Mouse (Mus musculus) embryo, embryonic 9.5 days (tissue): Measurements from ENCODE around the gene Vdac2.

Experiments used
- DNase-seq: peaks from one replicate; pipeline ENCODE4 v3.0.0-alpha.2; 2017; ENCODE audit errors: extremely low spot score

The Vdac2 gene

GRCm38 (mm10) chr14:21817453-21817852 is 7.6 kb upstream of the Vdac2 start:
- no peak for DNase-seq

- DNase-seq: no peak
Observed at GRCm38 (mm10) chr14:21820880-21821505, 4.0 kb upstream of the Vdac2 start.

DNA sequence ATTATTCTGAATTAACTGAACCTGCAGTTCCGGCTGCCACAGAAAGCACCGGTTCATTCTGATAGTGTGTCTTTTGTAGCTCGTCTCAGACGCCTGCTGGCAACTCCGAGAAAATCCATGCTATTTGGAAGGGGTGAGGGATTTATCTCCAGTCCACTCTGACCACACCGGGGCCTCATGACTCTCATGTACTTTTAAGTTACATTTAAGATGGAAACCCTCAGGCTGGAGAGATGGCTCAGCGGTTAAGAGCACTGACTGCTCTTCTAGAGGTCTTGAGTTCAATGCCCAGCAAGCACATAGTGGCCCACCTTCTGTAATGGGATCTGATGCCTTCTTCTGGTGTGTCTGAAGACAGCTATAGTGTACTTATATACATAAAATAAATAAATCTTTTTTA is 2.7 kb upstream of the Vdac2 start:
- no peak for DNase-seq

DNA sequence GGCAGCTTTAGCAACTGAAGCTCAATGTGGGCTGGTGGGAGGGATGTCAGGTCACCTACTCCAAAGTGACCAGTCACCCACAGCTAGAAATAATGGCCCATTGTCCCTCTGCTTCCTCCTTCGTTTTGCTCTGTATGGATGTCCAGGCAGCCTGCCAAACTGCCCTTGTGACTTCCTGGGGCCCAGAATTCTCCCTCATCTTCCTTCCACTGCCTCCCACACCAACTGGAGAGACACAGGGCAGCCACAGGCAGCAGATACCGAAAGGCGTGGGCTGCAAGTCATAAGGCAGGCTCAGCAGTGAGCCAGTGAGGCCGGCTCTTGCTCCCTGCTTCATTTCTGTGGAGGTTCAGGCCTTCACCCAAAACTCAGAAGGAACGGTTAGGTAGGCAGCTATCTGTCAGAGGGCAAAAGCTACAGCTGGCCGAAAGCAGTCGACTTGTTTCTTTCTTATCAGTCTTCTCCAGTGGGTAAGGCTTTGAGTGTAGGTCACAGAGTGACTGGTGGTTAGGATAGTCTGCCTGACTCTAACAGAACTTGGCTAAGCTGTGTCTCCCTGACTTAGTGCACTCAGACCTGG is 2.2 kb upstream of the Vdac2 start:
- DNase-seq: no peak

- DNase-seq: no peak
Observed at GRCm38 (mm10) chr14:21823897-21824296, 1.1 kb upstream of the Vdac2 start.

DNA sequence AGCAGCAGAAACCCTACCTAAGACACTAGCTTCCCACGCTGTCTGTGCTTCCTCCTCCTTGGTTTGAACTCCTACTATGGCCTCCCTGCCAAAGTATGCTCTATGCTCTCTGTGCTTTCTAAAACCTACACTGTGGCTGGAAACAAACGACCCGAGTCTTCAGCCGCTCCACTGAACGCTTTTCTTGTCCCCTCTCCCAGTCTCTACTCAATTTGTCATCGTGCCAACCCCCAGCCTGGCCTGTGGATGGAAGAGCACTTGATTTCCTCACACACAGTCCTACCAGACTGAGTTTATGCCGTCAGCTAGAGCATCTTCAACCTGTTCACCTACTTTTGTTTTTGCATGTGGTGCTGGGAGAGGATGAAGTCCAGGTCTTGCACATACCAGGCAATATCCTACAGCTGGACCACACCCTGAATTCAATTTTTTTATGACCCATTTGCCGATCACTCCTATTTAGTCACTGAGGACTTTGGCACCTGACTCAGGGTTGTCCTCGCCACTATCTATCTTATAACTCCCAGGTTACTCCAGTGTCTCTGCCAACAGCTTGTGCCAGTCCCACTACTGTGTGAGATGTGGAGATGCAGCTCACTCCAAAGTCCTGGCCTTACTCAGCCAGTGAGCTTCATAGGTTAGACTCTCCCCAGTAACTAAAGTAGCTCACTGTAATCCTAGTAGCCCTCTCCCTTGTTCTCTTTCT is 901 bp downstream of the Vdac2 start:
- no peak for DNase-seq

DNA sequence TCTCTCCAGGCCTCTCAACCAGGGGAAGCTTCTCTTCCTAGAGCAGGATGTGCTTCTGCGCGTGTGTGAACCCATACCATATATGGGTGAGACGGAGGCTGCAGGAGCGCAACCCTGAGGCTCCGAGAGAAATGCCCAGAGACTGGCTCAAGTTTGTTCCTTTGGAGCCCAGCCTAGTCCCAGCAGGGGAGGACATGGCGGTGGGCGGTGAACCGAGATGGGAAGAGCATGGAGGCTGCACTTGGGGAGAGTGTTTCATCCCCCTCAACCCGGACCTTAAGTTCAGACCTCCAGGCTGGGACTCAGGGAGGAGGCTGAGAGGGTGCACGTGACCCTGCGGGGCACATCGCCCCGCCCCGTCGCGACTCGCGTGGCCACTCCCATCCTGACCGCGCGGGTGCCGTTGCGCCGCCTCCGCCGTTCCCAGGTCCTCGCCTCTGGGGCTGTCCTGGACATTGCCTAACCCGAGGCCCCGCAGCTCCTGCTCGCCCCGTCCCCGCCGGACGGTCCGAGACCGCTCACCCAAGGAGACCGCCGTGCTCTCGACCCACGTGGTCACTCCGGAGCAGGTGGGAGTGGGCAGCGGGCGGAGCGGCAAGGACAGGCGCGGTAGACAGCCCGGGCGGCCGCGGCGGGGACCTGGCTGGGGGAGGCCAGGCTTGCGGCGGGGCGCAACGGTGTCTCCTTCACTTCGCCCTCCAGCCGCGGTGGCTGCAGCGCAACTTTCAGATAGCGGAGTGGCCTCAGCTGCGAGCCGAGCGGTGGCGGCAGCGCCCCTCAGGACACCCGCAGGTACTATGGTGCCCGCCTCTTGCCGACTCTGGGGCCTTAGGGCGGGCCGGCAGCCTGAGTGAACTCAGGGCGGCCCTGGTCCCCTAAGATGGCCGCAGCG is 6.1 kb downstream of the Vdac2 start:
- DNase-seq: peak; percentile 97

GRCm38 (mm10) chr14:21831830-21832403 is 6.9 kb downstream of the Vdac2 start:
- no peak for DNase-seq

DNA sequence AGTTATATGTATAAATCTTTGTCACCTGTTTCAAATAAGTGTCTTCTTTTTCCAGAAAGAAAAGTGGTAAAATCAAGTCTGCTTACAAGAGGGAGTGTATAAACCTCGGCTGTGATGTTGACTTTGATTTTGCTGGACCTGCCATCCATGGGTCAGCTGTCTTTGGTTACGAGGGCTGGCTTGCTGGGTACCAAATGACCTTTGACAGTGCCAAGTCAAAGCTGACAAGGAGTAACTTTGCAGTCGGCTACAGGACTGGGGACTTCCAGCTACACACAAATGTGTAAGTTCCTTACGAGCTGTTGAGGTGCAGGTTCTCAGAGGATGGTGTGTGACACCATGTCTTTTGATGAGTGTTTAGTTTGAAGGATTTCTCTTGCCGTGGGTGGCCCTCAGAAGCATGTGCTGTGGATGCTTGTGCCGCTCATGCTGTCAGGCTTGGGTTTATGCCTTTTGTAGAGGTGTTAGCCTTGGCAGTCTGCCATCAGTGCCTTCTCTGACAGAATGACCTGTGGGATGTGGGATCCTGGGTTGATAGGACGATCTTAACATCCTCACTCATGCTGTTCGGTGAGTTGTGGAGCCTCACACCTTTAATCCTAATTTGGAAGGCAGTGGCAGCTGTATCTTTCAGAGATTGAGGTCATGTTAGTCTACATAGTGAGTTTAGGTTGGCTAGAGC is 13.4 kb downstream of the Vdac2 start:
- no peak for DNase-seq

DNA sequence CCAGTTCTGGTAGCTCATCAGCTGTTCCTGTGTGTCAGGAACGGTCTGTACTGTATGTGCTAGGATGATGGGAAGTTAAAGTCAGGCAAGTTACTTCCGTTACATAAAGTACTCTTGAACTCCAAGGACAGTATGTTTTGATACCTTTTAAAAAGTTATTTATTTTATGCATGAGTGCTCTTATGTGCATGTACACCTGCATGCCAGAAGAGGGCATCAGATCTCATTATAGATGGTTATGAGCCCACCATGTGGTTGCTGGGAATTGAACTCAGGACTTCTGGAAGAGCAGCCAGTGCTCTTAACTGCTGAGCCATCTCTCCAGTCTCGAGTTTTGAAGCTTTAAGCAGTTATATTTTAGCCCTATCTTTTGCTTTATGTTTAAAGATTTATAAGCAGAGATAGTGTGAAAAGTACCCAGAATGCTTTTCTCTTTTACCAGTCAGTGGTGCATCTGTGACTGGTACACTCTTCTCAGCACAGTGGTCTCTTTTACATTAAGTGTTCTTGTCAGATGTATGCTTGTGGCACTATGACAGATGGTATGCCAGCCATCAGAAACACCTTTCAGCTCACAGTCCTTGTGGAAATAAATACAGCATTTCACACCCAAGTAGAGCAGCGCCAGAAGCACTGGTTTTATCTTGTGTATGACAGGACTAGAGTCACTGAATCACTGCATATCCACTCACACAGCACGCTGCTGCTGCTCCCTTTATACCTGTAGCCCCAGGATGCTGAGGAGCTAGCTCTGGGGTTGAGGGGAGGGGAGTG is 17.0 kb downstream of the Vdac2 start:
- DNase-seq: no peak

DNA sequence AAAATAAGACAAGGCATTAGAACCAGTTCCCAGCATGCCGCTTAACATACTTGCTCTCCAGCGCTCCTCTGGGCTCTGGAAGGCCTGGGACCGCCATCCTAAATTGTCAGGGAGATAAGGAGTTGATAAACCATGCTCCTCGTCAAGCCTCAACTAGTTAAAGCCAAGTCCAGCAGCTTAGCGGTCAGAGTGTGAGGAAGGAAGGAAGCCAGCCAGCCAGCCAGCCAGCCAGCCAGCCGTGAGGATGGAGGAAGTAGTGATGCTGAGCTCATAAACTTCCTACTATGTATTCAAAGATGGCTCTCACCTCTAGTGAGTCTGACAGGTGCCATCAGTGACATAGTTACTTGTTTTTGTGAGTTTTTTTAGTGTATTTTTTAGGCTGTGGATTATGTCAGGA is 18.2 kb downstream of the Vdac2 start:
- no peak for DNase-seq

GRCm38 (mm10) chr14:21846827-21847380 is 21.9 kb downstream of the Vdac2 start:
- DNase-seq: no peak

DNA sequence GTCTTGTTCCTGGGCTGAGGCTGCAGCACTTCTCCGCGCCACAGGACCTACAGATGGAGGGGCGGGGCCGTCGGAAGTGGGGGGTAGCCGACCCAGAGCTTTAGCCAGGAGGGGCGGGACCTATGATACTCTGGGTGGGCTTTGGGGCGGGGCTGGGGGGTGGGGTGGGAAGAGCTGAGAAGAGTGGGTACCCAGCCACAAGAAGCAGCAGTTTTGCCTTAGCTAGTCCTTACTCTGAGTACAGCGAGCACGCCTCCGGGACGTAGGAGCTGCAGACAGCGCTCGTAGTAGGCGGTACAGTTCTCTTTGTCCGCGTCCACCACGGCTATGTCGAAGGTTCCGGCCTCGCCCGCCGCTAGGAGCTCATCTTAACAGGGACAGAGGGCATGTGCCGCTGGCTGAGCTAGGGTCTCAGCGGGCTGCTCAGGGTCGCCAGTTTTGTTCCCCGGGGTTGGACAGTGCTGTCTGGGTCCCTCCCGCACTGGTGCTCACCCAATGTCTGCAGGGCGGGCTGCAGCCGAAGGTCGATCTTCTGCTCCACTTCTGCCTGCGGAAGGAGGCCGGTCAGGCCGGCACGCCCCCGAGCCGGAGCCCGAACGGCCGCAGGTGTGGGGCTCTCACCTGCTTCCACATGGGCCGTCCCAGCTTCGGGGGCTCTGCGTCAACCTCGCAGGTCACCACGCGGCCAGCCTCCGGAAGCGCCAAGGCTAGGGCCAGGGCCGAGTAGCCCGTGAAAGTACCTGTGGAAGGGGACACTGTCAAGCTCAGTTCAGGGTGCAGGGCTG is 22.5 kb downstream of the Vdac2 start:
- peak; percentile 86 for DNase-seq

DNA sequence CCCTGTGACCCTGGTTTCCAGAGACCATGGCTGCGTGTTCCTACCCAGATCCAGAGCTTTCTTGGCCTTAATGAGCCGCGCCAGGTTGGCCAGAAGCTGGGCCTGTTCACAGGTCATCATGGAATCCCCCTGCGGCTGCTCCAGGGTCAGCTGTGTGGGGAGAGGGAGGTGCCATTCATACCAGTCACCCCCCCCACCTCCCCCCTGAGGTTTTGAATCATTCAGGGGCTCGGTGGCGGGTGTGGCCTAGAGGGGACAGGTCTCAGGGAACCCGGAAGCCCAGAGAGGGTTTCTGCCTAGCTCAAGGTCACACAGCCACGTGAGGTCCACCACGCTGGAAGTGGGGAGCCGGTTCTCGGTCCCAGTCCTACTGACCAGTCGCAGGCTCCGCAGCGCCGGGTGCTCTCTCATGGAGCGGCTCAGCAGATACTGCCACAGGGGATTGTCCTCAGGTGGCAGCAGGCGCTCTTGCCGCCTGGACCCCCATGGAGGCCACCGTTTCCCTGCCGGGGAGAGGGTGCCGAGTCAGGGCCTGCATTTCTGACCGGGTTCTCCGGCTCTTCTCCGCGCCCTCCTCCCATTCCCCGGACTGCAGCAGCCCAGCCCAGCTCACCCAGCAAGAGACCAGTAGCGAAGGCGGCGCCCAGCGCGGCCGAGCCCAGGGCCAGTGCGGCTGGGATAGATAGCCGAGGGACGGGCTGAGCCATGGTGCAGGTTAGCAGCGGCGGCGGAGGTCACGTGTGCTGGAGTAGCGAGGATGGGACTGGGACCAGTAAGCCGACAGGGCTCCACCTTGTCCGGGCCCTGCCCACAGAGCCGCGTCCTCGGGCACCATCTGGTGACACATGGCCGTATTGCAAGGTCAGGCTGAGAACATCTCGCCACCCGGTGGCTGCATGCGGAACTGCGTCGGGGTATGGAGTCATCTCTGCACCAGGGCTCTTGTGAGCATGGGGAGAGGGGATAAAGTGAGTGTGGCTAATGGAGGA is 23.4 kb downstream of the Vdac2 start, which contains the start of gene Comtd1:
Gene Comtd1, minus strand, starts transcription at position 812 of the 989 bp plus-strand sequence.
- peak; percentile 98 for DNase-seq

GRCm38 (mm10) chr14:21849524-21850418 is 24.7 kb downstream of the Vdac2 start:
- DNase-seq: no peak

GRCm38 (mm10) chr14:21850419-21851127 is 25.5 kb downstream of the Vdac2 start:
- no peak for DNase-seq
